Mouse (Mus musculus) layer of hippocampus, adult 9-10 months (tissue): ENCODE measurements around the gene Olfr1442.
"Not testable (repeated sequence)": the region's sequence is repeated elsewhere in the genome, so short reads cannot be mapped to it uniquely, and the experiment has no call there.

Experiments used
- DNase-seq: peaks from one replicate; pipeline ENCODE4 v3.0.0; 2022; ENCODE audit warnings: low spot score

The Olfr1442 gene

DNA sequence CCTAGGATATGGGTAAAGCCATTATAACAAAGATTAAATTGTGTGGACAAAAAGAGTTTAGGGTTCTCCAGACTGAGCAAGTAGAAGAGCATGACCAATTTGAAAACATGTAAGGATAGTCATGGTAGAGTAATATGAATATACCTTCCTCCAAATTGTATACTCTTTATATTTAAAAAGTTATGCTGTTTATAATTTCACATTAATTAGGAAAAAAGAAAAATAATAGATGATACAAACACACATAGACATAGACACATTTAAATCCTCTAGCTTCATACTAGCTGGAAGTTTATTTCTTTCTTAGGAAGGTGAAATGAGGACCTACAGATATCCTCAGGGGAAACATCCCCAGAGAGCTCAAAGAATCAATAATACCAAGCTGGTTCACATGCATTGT is at the start of gene Olfr1442:
Gene Olfr1442, plus strand, starts transcription at position 301 of the 400 bp plus-strand sequence.
- DNase-seq: no peak

DNA sequence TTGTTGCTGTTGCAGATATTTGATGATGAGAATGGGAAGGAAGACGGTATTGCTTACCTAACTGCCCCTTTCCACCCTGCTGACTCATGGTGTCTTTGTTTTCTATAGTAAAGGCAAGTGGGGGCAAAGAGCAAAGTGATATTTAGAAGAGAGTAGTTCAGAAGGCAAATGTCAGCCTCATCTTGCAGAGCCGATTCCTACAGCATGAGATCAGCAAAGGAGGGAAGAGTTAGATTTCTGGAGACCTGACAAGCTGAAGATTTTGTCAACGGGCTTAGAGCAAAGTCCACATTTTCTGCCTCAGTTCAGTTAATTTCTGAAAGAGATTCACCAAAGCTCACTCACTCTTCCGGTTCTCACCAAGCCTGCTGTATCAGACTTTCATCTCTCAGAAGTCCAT is 37.1 kb upstream of the Olfr1442 start, which contains the start of gene Glyat:
Gene Glyat, plus strand, starts transcription at position 133 of the 400 bp plus-strand sequence.
- no peak for DNase-seq

DNA sequence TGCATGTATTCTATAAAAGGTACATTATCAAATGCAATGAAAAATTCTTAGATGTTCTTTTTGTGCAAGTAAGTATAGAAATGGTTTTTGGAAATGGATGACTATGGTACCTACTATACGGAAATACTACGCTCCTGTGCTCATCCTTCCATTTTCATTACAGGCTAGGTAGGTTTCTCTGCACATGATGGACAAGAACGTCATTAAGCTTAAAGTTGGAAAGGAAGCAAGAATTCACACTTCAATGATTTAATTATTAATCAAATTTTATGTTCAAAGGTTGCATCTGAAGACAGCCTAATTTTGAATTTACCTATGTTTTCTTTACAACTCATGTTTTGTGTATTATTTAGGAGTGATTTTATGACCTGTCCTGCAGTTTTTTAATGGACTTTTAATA is 36.0 kb upstream of the Olfr1442 start:
- DNase-seq: no peak

DNA sequence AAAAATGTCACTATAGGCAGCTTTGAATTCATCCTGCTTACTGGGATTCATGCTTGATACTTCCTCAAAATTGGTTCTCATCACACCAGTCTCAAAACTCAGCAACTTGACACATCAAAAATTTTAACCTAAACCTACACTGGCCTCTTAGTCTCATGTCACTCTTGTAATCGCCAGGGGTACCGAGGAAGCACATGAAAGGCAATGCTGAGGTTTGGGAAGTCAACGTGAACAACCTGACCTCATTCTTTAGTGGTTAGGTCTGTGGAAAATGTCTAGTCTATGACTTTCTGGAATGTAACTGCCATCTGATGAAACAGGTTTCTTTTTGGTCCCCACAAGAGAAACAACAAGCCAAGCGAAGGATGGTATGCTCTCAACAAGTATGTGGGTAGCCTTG is 35.3 kb upstream of the Olfr1442 start:
- DNase-seq: no peak

DNA sequence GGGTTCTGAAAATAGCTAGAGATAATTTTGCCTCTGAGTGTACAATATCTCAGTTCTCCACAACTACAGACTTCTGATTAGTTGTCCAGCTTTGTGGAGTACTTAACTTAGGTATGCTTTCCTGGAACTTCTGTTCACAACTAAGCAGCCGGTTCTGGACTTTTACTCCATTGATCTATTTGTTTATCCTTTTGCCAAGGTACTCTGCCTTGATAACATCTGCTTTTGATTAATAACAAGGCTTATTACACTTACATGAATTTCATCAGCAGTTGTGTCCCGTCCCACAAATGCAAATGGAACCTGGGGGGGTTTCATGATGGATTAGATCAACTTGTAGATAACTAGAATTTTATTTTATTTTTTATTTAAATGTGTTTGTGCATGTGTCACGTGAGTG is 33.4 kb upstream of the Olfr1442 start:
- DNase-seq: no peak

DNA sequence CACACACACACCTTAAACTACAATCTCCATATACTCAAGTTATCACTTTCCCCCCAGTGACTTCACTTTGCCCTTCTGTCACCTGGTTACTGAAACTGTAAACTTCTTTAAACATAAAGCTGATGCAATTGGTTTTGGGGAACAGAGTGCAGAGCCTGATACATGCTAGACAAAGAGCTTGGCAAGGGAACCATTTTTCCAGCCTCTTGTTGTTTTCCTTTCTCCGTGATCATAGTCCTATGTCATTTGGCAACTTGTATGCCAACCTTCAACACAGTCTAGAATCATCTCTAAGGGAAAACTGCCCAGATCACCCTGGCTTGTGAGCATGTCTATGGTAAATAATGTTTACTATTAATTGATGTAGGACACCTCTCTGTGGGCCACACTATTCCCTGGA is 32.2 kb upstream of the Olfr1442 start:
- DNase-seq: no peak

DNA sequence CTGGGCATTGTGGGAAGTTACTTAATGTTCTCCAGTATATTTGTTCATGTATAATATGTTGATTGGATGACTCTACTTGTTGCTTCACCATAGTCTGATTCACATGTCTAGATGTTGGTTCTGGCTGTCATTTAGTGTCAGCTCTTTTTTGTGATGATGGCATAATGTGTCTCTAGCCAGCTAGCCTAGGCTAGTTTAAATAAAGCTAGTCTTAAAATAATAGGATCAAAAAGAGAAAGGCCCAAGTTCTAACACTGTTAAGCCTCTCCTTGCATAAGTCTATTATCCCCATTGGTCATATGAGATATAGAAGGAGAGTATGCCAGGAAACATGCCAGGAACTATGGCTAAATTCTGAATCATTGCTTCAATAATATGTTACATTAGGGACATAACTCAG is 20.7 kb upstream of the Olfr1442 start:
- DNase-seq: no peak

DNA sequence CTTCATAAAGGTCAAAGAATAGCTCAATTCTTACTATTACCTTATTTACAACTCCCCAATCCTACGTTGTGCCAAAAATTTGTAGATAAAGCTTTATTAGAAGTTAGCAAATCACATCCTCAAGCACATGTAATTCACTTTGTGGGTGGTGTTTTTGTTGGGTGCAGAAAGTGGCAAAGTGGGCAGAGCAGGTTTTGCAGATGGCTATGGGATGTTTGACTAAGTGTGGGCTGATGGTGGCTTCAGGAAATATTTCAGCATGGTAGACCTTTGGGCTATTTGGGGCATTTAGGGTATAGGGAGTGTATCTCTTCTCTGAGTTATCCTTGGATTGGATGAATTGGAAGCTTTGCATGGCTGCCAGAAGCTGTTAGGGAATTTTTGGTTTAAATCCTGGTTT is 4.1 kb upstream of the Olfr1442 start:
- no peak for DNase-seq

DNA sequence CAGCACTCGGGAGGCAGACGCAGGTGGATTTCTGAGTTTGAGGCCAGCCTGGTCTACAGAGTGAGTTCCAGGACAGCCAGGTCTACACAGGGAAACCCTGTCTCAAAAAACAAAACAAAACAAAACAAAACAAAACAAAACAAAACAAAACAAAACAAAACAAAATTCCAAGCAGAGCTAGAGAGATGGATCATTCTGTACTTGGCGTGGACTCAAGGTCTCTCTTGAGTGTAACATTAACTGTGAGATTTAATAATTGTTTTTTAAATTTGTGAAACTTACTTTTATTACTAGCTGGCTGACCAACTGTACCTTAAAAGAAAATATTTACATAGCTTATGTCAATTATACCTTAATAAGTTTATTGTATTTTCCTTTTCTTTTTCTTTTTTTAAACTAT is 1.6 kb upstream of the Olfr1442 start:
- DNase-seq: not testable (repeated sequence)

DNA sequence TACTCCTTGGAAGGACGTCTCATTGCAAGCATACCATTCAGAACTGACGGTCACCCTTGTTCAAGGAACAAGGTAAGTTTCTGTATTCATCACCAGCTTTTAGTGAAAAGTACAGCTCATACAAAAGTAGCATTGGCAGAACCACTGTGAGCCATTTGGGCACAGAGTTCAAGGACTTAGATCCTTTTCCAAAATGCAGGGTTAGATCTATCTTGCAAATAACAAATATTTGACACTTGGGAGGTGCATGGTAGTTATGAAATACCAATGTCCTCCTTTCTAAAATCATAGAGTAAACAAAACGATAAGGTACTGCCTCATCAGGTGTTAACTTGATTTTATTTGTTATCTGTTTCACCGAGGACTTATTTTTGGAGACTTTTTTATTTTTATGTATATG is 812 bp downstream of the Olfr1442 start:
- DNase-seq: no peak

DNA sequence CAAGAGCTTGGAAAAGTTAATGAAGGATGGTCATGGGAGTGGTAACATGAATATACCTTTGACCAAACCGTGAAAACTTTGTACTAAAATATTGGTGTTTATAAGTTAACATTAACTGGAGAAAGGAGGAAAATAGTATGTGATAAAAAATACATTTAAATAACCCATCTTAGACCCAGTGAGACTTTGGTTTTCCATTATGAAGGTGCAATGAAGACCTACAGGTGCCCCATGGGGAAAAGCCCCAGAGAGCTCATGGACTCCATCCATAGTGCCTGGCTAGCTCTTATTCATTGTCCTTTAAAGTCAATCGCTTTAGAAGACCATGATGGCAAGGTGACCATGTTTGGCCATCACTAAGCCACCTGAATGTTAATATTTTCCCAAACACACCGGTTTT is 7.6 kb downstream of the Olfr1442 start, which contains the start of gene Olfr1443:
Gene Olfr1443, plus strand, starts transcription at position 301 of the 400 bp plus-strand sequence.
- no peak for DNase-seq

DNA sequence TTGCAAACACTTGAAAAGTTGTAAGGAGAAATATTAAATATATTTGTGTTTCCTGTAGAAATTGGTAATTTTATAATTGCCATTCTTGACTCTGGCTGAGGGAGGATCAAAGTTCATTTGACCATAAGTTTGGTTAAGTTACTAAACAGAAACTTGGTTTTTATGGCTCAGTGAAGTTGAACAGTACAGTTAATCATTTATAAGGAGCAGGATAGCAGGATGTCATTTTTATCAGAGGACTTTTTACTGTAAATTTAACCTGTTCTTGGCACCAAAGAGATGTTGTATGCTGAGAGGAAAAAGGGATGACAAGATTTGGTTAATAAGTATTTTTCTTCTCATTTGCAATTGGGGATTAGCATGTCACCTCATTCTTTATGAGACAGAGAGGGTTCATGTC is 14.4 kb downstream of the Olfr1442 start:
- DNase-seq: no peak

DNA sequence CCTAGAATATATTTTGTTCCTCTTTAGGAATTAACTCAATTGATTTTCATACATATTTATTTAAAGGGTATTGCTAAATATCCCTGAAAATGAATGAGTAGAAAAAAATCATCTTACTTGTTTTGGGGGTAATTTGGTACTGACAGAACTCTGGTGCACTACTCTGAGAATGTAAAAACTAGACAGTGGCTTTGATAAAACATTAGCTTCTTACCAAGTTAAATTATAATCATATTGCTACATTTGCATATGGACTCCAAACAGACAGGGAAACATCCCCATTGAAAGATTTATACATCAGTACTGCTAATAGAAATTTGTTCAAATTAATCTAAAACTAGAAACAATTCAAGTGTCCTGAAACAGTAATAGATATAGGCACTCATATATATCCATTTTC is 15.0 kb downstream of the Olfr1442 start:
- no peak for DNase-seq

DNA sequence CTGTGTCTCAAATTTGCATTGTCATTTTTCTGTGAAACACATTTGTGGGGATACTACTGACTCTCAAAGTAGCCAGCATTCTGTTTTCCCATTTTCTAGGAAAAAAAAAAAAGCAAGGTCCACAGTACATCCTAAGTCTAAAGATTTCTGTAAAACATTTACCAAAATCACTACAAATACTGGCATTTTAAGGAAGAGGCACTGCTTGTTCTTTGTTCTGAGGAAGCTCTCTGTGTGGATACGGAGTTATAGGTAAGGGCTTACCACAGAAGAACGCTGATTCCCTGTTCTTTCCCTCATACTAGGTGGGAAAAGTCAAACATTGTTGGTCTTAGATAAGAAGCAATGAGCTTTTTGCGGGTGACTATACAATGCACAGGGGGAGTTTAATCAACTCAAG is 25.4 kb downstream of the Olfr1442 start, which contains the start of gene Keg1:
Gene Keg1, plus strand, starts transcription at position 197 of the 400 bp plus-strand sequence.
- no peak for DNase-seq

DNA sequence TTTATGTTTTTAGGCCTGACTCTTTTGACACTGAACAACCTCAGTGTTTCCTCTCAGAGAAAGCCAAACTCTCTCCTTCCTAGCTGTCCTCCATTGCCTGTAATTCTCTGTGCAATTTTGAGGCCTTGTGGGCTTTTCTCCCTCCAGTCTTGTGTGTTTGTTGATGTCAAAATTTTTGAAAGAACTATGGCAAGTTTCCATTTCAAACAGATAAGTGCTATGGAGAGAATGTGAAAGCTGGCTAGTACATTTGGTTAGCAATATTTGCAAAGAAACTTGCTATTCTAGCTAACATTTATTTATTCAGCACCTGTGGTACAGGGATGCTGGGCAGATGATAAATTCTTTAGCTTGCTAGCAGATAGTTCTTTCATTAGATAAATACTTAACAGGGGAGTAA is 26.0 kb downstream of the Olfr1442 start:
- DNase-seq: no peak

DNA sequence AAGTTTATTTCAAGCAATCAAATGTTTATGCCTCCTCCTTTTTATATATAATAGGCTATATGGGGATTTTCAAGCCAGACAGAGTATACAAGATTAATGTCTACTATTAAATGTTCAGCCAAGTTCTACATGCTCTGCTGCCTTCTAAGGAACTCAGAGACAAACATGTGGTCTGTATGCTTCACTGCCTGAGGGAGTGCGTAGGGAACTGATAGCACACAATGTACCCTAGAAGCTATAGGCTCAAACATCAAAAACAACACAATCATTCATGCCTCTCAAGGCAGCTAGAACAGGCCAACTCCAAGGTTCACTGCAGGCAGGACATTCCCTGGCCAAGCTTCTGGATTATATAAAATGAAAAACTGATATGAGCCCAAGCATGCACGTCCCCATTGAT is 38.2 kb downstream of the Olfr1442 start:
- DNase-seq: no peak

DNA sequence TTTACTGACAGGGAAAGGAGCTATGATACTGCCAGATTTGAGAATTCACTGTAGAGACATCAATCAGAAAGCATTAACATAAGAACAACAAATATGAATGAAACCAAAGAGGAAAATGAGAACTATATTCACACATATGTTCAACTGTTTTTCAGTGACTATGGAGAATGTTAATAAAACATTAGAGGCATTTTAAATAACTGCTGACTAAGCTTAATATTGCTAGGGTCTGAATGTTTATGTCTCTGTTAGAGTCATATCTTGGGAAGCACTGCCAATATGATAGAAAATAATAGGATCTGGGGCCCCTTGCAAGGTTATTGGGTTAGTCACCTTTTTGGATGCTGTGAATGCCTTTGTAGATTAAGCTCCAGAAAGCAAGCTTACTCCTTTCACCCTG is 38.7 kb downstream of the Olfr1442 start:
- DNase-seq: no peak

DNA sequence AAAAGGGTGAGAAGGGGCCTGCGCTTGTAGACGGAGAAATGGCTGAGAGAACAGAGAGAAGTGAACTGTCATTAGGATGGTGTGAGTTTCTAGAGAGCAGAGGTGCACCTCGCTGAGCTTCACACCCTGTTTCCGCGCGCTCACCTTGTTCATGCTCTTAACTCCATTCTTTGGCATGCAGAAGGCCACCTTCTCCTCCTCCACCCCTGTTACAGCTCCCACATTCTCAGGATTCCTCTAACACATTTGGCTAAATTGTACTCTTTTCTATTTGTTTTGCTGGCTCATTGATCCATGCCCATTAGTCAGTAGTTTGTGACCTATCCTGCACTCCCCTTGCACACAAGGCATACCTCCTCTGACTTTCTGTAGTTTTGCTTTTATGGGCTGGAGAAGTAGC is 49.0 kb downstream of the Olfr1442 start:
- DNase-seq: no peak

DNA sequence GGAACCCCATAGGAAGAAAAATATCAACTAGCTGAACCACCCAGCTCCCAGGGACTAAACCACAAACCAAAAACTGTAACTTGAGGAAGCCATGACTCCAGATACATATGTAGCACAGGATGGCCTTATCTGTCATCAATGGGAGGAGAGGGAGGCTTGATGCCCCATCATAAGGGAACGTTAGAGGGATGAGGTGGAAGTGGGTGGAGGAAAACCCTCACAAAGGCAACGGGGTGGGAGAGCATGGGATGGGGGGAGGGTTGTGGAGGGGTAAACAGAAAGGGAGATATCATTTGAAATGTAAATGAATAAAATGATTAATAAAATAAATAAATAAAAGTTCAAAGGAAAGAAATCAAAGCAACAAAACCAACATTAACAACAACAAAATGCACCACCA is 50.2 kb downstream of the Olfr1442 start:
- no peak for DNase-seq

DNA sequence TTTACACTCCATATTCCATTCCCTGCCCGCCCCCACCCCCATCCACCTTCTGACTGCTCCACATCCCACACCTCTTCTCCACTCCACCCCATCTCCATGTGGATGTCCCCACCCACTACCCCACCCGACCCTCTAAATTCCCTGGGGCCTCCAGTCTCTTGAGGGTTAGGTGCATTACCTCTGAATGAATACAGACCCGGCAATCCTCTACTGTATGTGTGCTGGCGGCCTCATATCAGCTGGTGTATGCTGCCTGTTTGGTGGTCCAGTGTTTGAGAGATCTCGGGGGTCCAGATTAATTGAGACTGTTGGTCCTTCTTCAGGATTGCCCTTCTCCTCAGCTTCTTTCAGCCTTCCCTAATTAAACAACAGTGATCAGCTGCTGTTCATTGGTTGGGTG is 50.7 kb downstream of the Olfr1442 start:
- DNase-seq: not testable (repeated sequence)

DNA sequence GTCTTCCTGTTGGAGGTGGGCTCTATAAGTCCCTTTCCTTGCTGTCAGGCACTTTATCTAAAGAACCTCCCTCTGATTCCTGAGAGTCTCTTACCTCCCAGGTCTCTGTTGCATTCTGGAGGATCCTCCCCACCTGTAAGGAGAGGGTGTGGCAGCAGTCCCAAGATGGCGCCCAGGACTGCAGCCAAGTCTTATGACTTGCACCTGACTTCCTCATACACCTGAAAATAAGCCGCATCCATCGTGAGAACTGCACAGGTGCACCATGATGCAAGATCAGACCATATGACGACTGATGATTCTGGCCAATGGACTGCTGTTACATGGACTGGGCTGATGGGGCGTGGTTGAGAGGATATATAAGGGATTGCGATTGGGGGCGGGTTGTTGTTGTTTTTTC is 51.4 kb downstream of the Olfr1442 start:
- not testable (repeated sequence) for DNase-seq

DNA sequence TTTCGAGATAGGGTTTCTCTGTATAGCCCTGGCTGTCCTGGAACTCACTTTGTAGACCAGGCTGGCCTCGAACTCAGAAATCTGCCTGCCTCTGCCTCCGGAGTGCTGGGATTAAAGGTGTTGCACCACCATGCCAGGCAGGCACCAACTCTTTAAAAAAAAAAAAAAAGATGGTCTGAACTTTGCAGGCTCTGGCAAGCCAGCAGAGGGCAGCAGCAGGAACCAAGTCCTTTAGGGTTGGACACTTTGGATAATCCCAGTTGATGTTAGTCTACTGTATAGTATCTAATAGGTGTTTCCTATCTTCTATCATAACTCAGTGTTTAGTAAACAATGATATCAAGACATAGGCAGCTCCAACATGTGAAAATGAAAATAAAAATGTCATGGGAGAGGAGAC is 52.1 kb downstream of the Olfr1442 start:
- DNase-seq: no peak

DNA sequence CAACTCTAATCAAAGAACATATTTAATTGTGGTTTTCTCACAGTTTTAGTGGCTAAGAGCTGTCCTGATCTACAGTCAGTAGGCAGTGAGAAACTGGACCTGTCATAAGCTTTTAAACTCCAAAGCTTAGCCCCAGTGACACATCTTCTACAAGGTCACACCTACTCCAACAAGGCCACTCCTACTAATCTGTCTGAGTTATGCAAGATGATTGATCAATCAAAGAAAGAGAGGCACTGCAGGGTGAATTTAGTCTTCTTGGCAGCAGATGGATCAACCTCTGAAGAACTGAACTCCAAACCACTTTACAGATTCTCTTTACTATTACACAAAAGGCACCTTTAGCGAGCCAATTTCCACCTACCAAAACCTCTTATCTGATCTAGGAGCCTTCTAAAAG is 55.6 kb downstream of the Olfr1442 start:
- DNase-seq: no peak
